Mouse (Mus musculus): ENCODE measurements around the gene Fam227a.

The Fam227a gene

GRCm38 (mm10) chr15:79617135-79617534 is 41.6 kb downstream of the Fam227a start:
- DNase-seq (ENCODE audit: low read depth, low spot score): no peak

GRCm38 (mm10) chr15:79616729-79617128 is 42.0 kb downstream of the Fam227a start:
- DNase-seq (ENCODE audit: low read depth, low spot score): no peak

GRCm38 (mm10) chr15:79615501-79615900 is 43.3 kb downstream of the Fam227a start:
- DNase-seq (ENCODE audit: low read depth, low spot score): no peak

GRCm38 (mm10) chr15:79609226-79609625 is 49.5 kb downstream of the Fam227a start:
- DNase-seq (ENCODE audit: low read depth, low spot score): no peak

- DNase-seq (ENCODE audit: low read depth, low spot score): no peak
Observed at GRCm38 (mm10) chr15:79608214-79608613, 50.5 kb downstream of the Fam227a start.

GRCm38 (mm10) chr15:79607757-79608156 is 51.0 kb downstream of the Fam227a start:
- DNase-seq (ENCODE audit: low read depth, low spot score): no peak

GRCm38 (mm10) chr15:79606161-79606560 is 52.6 kb downstream of the Fam227a start:
- no peak for DNase-seq (ENCODE audit: low read depth, low spot score)

GRCm38 (mm10) chr15:79604990-79605665 is 53.6 kb downstream of the Fam227a start, which contains the start of gene Dmc1:
Dmc1 (minus strand) TSS chr15:79605109.
- no peak for DNase-seq (ENCODE audit: low read depth, low spot score)

GRCm38 (mm10) chr15:79600176-79600575 is 58.6 kb downstream of the Fam227a start:
- DNase-seq (ENCODE audit: low read depth, low spot score): no peak

GRCm38 (mm10) chr15:79598715-79599114 is 60.0 kb downstream of the Fam227a start:
- DNase-seq (ENCODE audit: low read depth, low spot score): no peak

GRCm38 (mm10) chr15:79581581-79581980 is 77.2 kb downstream of the Fam227a start:
- DNase-seq (ENCODE audit: low read depth, low spot score): no peak

- no peak for DNase-seq (ENCODE audit: low read depth, low spot score)
Observed at GRCm38 (mm10) chr15:79577671-79578426, 80.9 kb downstream of the Fam227a start.

- no peak for DNase-seq (ENCODE audit: low read depth, low spot score)
Observed at GRCm38 (mm10) chr15:79576947-79577346, 81.8 kb downstream of the Fam227a start.

GRCm38 (mm10) chr15:79575543-79576222 is 83.1 kb downstream of the Fam227a start:
- no peak for DNase-seq (ENCODE audit: low read depth, low spot score)

- no peak for DNase-seq (ENCODE audit: low read depth, low spot score)
Observed at GRCm38 (mm10) chr15:79562417-79562816, 96.3 kb downstream of the Fam227a start.

- no peak for DNase-seq (ENCODE audit: low read depth, low spot score)
Observed at GRCm38 (mm10) chr15:79559649-79560048, 99.1 kb downstream of the Fam227a start.

Measured in retina, adult 2 months (tissue).